Mouse (Mus musculus) activated CD4-positive, CD25-positive, alpha-beta regulatory T cell (primary cell): ENCODE measurements around the gene Slc16a14. TPM values are rescaled to one million over a fixed set of nuclear protein-coding genes. Genes with fewer than 3 reads are reported as not detected.

Experiments
- polyA plus RNA-seq, 2 experiments: library from polyadenylated mRNA; unstranded; fragments of 100-300 nt; shearing (Covaris generic); gene quantifications; one replicate each; pipeline ENCODE4 v1.2.1; 2017

The Slc16a14 gene
- polyA plus RNA-seq, result not detected

GRCm38 (mm10) chr1:84934503-84935333, at the start of gene Slc16a14:
Gene Slc16a14 (minus strand): TSS chr1:84935134.

Other genes starting within 250 kb of the Slc16a14 start
- gene Dner, start 238.9 kb downstream of the Slc16a14 start, polyA plus RNA-seq, result under 1 TPM; 0.19 to 0.31 TPM
- 1 to 10 TPM; 1.6 to 2.4 TPM for gene Fbxo36, start 95.3 kb downstream of the Slc16a14 start, polyA plus RNA-seq
- 100 to 1,000 TPM; 118 to 206 TPM for gene Trip12, start 94.6 kb downstream of the Slc16a14 start, polyA plus RNA-seq
- gene Gm10553, start 165.0 kb upstream of the Slc16a14 start, polyA plus RNA-seq, result 1 to 10 TPM in 1 of 2 experiments, not detected in 1; 1.1 TPM
- under 1 TPM; 0.27 to 0.95 TPM for gene A530032D15Rik, start 174.7 kb upstream of the Slc16a14 start, polyA plus RNA-seq